13 mouse cellular contexts compared by ENCODE assay signal in genomic region chr11:61294431-61294830, GRCm38 (mm10). TPM values are rescaled to one million over a fixed set of nuclear protein-coding genes. Genes with fewer than 3 reads are reported as not detected.
"Had no signal": no experiment of that assay in that cellular context is flagged by ENCODE, and none has a peak within 500 bp of the region (broad histone marks: within the 10 kb centered on the region; RNA-seq: fewer than 3 reads in every experiment).

No protein-coding gene starts in this region.

- H3K36me3 ChIP-seq: kidney, embryonic 15.5 days; limb, embryonic 10.5 days; liver, embryonic 15.5 days; midbrain, embryonic 13.5 days; stomach, embryonic 15.5 days had no signal

- H3K9me3 ChIP-seq: kidney, embryonic 15.5 days; limb, embryonic 10.5 days; liver, embryonic 15.5 days; midbrain, embryonic 13.5 days; stomach, embryonic 15.5 days had no signal

- DNase-seq: kidney, adult 2 months; kidney, postnatal 14 days; right cerebral cortex, postnatal 14 days had no signal

- H3K9ac ChIP-seq: kidney, embryonic 15.5 days; liver, embryonic 15.5 days; midbrain, embryonic 13.5 days; stomach, embryonic 15.5 days had no signal

- H3K4me1 ChIP-seq: kidney, embryonic 15.5 days; limb, embryonic 10.5 days; liver, embryonic 15.5 days; midbrain, embryonic 13.5 days; stomach, embryonic 15.5 days had no signal

- H3K27ac ChIP-seq: kidney, embryonic 15.5 days; limb, embryonic 10.5 days; liver, embryonic 15.5 days; midbrain, embryonic 13.5 days; stomach, embryonic 15.5 days had no signal

- H3K27me3 ChIP-seq: kidney, embryonic 15.5 days; liver, embryonic 15.5 days; midbrain, embryonic 13.5 days; stomach, embryonic 15.5 days had no signal

- ATAC-seq: intestine, embryonic 16.5 days; midbrain, embryonic 13.5 days had no signal

- H3K4me3 ChIP-seq: kidney, embryonic 15.5 days; limb, embryonic 10.5 days; liver, embryonic 15.5 days; midbrain, embryonic 13.5 days; stomach, embryonic 15.5 days had no signal

- H3K4me2 ChIP-seq: kidney, embryonic 15.5 days; liver, embryonic 11.5 days; liver, embryonic 15.5 days; midbrain, embryonic 13.5 days; stomach, embryonic 15.5 days had no signal

RNA-seq across cellular contexts. Expression of gene Slc47a2, which starts 48.2 kb away (rescaled TPM):
- polyA plus RNA-seq: intestine, embryonic 16.5 days; kidney, embryonic 15.5 days; large intestine, adult 2 months; limb, embryonic 10.5 days; midbrain, embryonic 13.5 days; neural tube, embryonic 14.5 days; spleen, adult 2 months; stomach, embryonic 15.5 days had no signal
